Mouse (Mus musculus) ES-E14 (cell line): Measurements from ENCODE around the gene Ngfr.

Experiments used
- CHD2 ChIP-seq: IDR thresholded peaks from 2 replicates; pipeline ENCODE4 v1.6.1; 2014; ENCODE audit warnings: mild to moderate bottlenecking, low read depth, low read length, inconsistent platforms
- HCFC1 ChIP-seq: IDR thresholded peaks from 2 replicates; pipeline ENCODE4 v1.6.1; 2012; ENCODE audit warnings: low read length, inconsistent platforms, borderline replicate concordance; ENCODE audit not compliant: insufficient read depth
- ZC3H11A ChIP-seq: IDR thresholded peaks from 2 replicates; pipeline ENCODE4 v1.6.1; 2012; ENCODE audit warnings: low read depth, mild to moderate bottlenecking, inconsistent platforms, low read length, borderline replicate concordance
- ZNF384 ChIP-seq: IDR thresholded peaks from 2 replicates; pipeline ENCODE4 v1.6.1; 2012; ENCODE audit warnings: low read depth, low read length, inconsistent platforms

GRCm38 (mm10) chr11:95563849-95564248, 23.7 kb downstream of the Ngfr start:
- TF ChIP-seq CHD2 (no peak), HCFC1 (no peak), ZC3H11A (no peak), ZNF384 (no peak)
